Mouse (Mus musculus) CH12.LX (cell line): ENCODE results near the gene Foxn1. TPM values are rescaled to one million over a fixed set of nuclear protein-coding genes. Genes with fewer than 3 reads are reported as not detected.

Source experiments
- DNase-seq: peaks from one replicate; pipeline ENCODE4 v3.0.0-alpha.2; 2013; ENCODE audit errors: extremely low read depth
- H3K27ac ChIP-seq: 2 replicates; pipeline ENCODE4 v1.5.1; 2012; ENCODE audit warnings: low read depth, mild to moderate bottlenecking, control low read depth, moderate library complexity; ENCODE audit not compliant: insufficient read depth
- H3K27me3 ChIP-seq: replicated peaks from 2 replicates; pipeline ENCODE3; 2012; ENCODE audit warnings: inconsistent platforms
- H3K36me3 ChIP-seq, 2 experiments: replicated peaks in 1 of 2; 2 replicates each; pipeline versions ENCODE3 to v1.6.1; 2012; ENCODE audit warnings: inconsistent platforms in 1 of 2, low read length in 1 of 2, mild to moderate bottlenecking in 1 of 2, mixed read lengths in 1 of 2, moderate library complexity in 1 of 2; ENCODE audit not compliant: control insufficient read depth in 1 of 2, insufficient read depth in 1 of 2
- H3K4me1 ChIP-seq, 2 experiments: 2 replicates each; pipeline ENCODE4 v1.6.1; 2012; ENCODE audit warnings: inconsistent platforms in 1 of 2, moderate library complexity in 1 of 2; ENCODE audit not compliant: insufficient read depth in 2 of 2, control insufficient read depth in 1 of 2
- H3K4me2 ChIP-seq: 2 replicates; pipeline ENCODE4 v1.6.1; 2012; ENCODE audit warnings: low read depth, mild to moderate bottlenecking, control low read depth; ENCODE audit not compliant: poor library complexity, insufficient read depth, severe bottlenecking
- H3K4me3 ChIP-seq, 3 experiments: fragments of 150-350 bp in 1 of 3; sonication (generic) in 1 of 3; replicated peaks in 1 of 3; 2 replicates each; pipeline versions ENCODE3 to v1.5.1; 2011 to 2012; ENCODE audit warnings: low read depth in 2 of 3, low read length in 2 of 3, mild to moderate bottlenecking in 2 of 3, moderate library complexity in 2 of 3, control low read depth in 1 of 3, improper control_type of control experiment in 1 of 3, inconsistent platforms in 1 of 3, mixed read lengths in 1 of 3; ENCODE audit not compliant: poor library complexity in 1 of 3
- H3K79me2 ChIP-seq: replicated peaks from 2 replicates; pipeline ENCODE4 v1.6.1; 2012; ENCODE audit warnings: mild to moderate bottlenecking, moderate library complexity; ENCODE audit not compliant: control insufficient read depth, poor library complexity, insufficient read depth, severe bottlenecking; ENCODE audit errors: extremely low read depth
- H3K9ac ChIP-seq: 2 replicates; pipeline ENCODE4 v1.6.1; 2012; ENCODE audit warnings: low read depth, mild to moderate bottlenecking, control low read depth, moderate library complexity; ENCODE audit not compliant: insufficient read depth
- H3K9me3 ChIP-seq: replicated peaks from 2 replicates; pipeline ENCODE3; 2012; ENCODE audit warnings: low read length, inconsistent platforms, mixed read lengths
- CHD1 ChIP-seq: IDR thresholded peaks from 2 replicates; pipeline ENCODE4 v1.6.1; 2012; ENCODE audit warnings: low read depth, low read length, improper control_type of control experiment, inconsistent platforms
- CHD2 ChIP-seq: IDR thresholded peaks from 2 replicates; pipeline ENCODE4 v1.6.1; 2011; ENCODE audit warnings: low read length, improper control_type of control experiment
- HCFC1 ChIP-seq: IDR thresholded peaks from 2 replicates; pipeline ENCODE4 v1.6.1; 2012; ENCODE audit warnings: low read depth, mild to moderate bottlenecking, inconsistent platforms, low read length, improper control_type of control experiment
- JUN ChIP-seq: IDR thresholded peaks from 2 replicates; pipeline ENCODE4 v1.6.1; 2011; ENCODE audit warnings: low read depth, mild to moderate bottlenecking, low read length, improper control_type of control experiment, moderate library complexity; ENCODE audit not compliant: insufficient read depth
- JUND ChIP-seq: conservative IDR thresholded peaks from 2 replicates; pipeline ENCODE4 v1.6.1; 2011; ENCODE audit warnings: low read depth, low read length, improper control_type of control experiment
- MAFK ChIP-seq: IDR thresholded peaks from 2 replicates; pipeline ENCODE4 v1.6.1; 2011; ENCODE audit warnings: low read length, improper control_type of control experiment; ENCODE audit not compliant: insufficient replicate concordance
- MAX ChIP-seq: IDR thresholded peaks from 2 replicates; pipeline ENCODE4 v1.6.1; 2011; ENCODE audit warnings: low read length, improper control_type of control experiment
- MXI1 ChIP-seq: IDR thresholded peaks from 2 replicates; pipeline ENCODE4 v1.6.1; 2011; ENCODE audit warnings: mild to moderate bottlenecking, low read depth, low read length, improper control_type of control experiment
- POLR2AphosphoS2 ChIP-seq: IDR thresholded peaks from 2 replicates; pipeline ENCODE4 v1.6.1; 2011; ENCODE audit warnings: low read depth, low read length, improper control_type of control experiment
- SMC3 ChIP-seq: IDR thresholded peaks from 2 replicates; pipeline ENCODE4 v1.6.1; 2011; ENCODE audit warnings: low read depth, low read length, improper control_type of control experiment
- TCF12 ChIP-seq: IDR thresholded peaks from 2 replicates; pipeline ENCODE4 v1.6.1; 2014; ENCODE audit warnings: low read depth, mild to moderate bottlenecking, inconsistent platforms, low read length, improper control_type of control experiment
- UBTF ChIP-seq: IDR thresholded peaks from 2 replicates; pipeline ENCODE4 v1.6.1; 2012; ENCODE audit warnings: low read depth, mild to moderate bottlenecking, inconsistent platforms, low read length, improper control_type of control experiment, moderate library complexity
- USF1 ChIP-seq: IDR thresholded peaks from 2 replicates; pipeline ENCODE4 v1.6.1; 2014; ENCODE audit warnings: low read depth, mild to moderate bottlenecking, inconsistent platforms, low read length, improper control_type of control experiment
- dilution Hi-C: fragments of 300-500 bp; cut with MboI; formaldehyde crosslinking; loops from 2 replicates; pipeline ENCODE4 v1.14.3; 2020; ENCODE audit warnings: low sequenced_read_pairs; ENCODE audit not compliant: extremely low pct_unique_long_range_greater_than_20kb, extremely low pct_ligation_motif_present
- in situ Hi-C: fragments of 300-500 bp; cut with MboI; formaldehyde crosslinking; loops from 3 replicates; pipeline ENCODE4 v1.14.3; 2019; ENCODE audit warnings: low sequenced_read_pairs, low pct_ligation_motif_present, low pct_unique_long_range_greater_than_20kb, mixed read lengths
- polyA plus RNA-seq: library from polyadenylated mRNA; unstranded; fragments of >175 nt; gene quantifications from 2 replicates; pipeline ENCODE4 v1.2.1, GENCODE M21; 2012; ENCODE audit warnings: low read depth; ENCODE audit not compliant: insufficient read length
- total RNA-seq, 2 experiments: library from RNA; depleted of rRNA; stranded (reverse); fragments of 300-350 nt in 1 of 2; fragments of >200 nt in 1 of 2; gene quantifications; 2 replicates each; pipeline ENCODE4 v1.2.3; 2012 to 2014

The Foxn1 gene
- total and polyA plus RNA-seq, 3 experiments, result not detected

DNA sequence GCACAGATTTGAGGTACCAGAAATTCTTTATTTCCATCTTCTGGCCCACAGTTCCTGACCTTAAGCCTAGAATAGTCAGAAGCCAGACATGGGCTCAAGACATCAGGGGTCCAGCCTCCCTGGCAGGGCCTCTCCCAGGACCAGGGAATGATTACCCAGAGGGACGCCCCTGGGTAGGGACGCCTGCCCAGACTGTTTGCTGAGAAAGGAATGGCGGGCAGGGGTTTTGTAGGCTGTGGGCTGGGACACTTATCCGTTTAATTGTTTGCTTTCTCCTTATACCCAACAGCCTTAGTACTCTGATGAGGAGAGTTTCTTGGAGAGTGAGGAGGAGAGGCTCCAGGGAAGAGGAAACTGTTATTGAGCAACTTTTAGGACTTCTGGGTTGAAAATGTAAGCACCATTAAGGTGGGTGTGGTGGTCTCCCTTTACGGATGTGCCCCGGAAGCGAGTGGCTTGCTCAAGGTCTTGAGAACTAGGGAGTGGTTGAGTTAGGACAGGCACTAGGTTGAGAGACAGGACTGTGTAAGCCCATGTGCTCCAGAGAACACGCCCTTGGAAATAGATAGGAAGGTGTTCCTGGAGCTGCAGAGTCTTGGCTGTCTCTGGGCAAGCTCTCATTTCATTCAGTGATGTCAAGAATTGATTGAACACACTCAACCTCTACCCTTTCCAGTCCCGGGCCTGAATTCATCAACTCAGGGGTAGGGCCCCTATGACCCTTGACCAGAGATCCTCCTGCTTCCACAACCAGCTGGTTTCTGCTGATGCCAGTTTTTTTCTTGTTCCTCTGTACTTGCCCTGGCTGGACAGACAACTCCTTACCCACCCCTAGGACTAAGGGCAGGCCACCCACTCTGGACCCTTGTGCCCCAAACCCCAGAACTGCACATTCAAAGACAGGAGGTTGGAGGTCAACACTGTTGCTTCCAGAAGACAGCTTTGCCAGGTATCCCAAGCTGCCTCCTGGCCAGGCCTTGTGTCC is 22.2 kb upstream of the Foxn1 start:
- H3K27me3 ChIP-seq, result peaks cover 88% of the 10 kb centered on the region
- no peaks in the 10 kb centered on the region for H3K36me3 ChIP-seq
- dilution Hi-C loops, result no loop called here
- no peaks in the 10 kb centered on the region for H3K9me3 ChIP-seq
- H3K4me1 ChIP-seq, result no peaks in the 10 kb centered on the region
- no peak overlapping the region for H3K9ac ChIP-seq
- no peak for TF ChIP-seq POLR2AphosphoS2
- no peak for TF ChIP-seq MAFK
- no peak for TF ChIP-seq USF1
- no peak for TF ChIP-seq CHD1
- no peak for TF ChIP-seq TCF12
- TF ChIP-seq, all 38 proteins: peak for 0
- Histone ChIP-seq H3K79me2 (no peaks in the 10 kb centered on the region), H3K4me2 (no peak overlapping the region), H3K27ac (no peak overlapping the region), H3K4me3 (no peak overlapping the region)
- no peak for DNase-seq
- in situ Hi-C loops, result loop anchor here (5.0 kb wide), 1 partner anchor 34 kb away; no protein-coding TSS in a partner anchor

DNA sequence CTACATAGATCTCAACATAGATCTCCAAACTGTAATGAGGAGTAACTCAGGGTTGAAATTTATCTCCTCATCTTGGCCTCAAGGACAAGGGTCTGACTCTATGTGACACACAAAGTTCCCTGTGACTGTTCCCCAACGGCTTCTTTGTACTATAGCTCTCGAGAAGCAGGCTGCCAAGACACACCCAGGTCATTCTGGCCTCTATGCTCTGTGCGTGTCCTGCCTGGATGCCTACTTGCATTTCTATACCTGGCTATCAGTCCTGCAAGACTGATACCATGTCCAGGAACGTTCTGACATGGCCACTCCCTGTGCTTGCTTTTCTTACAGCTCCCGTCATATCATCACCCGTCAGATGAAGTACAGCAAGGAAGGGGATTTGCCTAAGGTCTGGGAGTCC is 15.7 kb upstream of the Foxn1 start:
- no peak for DNase-seq
- H3K9me3 ChIP-seq, result no peaks in the 10 kb centered on the region
- in situ Hi-C loops, result loop anchor here (5.0 kb wide), 1 partner anchor 40 kb away; no protein-coding TSS in a partner anchor
- TF ChIP-seq JUN (no peak), JUND (no peak), MXI1 (no peak), HCFC1 (no peak), USF1 (no peak), CHD2 (no peak), MAX (no peak)
- TF ChIP-seq, all 38 proteins: peak for 0
- H3K4me2 ChIP-seq, result no peak overlapping the region
- dilution Hi-C loops, result no loop called here
- peaks cover 0 to 3% of the 10 kb centered on the region in 2 experiments; a peak in 2 of 4 replicates for H3K4me1 ChIP-seq
- H3K79me2 ChIP-seq, result no peaks in the 10 kb centered on the region
- H3K27me3 ChIP-seq, result peaks cover 72% of the 10 kb centered on the region
- no peaks in the 10 kb centered on the region for H3K36me3 ChIP-seq
- no peak overlapping the region for H3K27ac ChIP-seq
- H3K9ac ChIP-seq, result no peak overlapping the region
- H3K4me3 ChIP-seq, result no peak overlapping the region

DNA sequence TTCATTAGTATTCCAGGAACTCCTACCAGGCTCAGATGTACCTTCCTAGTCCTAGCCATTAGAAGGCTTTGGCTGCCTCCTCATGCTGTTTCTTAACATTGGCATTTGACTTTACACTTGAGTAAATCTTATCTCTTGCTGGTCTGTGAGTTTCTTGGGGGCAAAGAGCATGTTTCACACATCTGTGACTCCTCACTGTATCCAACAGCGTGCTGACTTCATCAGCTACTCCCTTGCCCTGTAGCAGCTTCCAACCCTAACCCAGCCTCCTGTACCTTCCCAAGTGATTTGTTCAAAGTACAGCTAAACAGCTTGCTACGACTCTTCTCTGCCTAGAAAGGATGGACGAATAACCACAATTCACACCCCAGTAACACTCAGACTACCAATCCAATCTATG is 15.1 kb upstream of the Foxn1 start:
- H3K4me3 ChIP-seq, result no peak overlapping the region
- H3K36me3 ChIP-seq, result no peaks in the 10 kb centered on the region
- H3K79me2 ChIP-seq, result no peaks in the 10 kb centered on the region
- H3K4me1 ChIP-seq, result peaks cover 0 to 5% of the 10 kb centered on the region in 2 experiments; a peak in 2 of 4 replicates
- no peak overlapping the region for H3K4me2 ChIP-seq
- H3K9me3 ChIP-seq, result no peaks in the 10 kb centered on the region
- H3K27me3 ChIP-seq, result peaks cover 66% of the 10 kb centered on the region
- no peak overlapping the region for H3K27ac ChIP-seq
- in situ Hi-C loops (loop anchor here (5.0 kb wide), 1 partner anchor 39 kb away; no protein-coding TSS in a partner anchor), dilution Hi-C loops (no loop called here)
- no peak overlapping the region for H3K9ac ChIP-seq
- no peak for DNase-seq
- TF ChIP-seq UBTF, result no peak
- no peak for TF ChIP-seq SMC3
